Mouse (Mus musculus) layer of hippocampus, adult 9-11 months (tissue): ENCODE results near the gene Mfn2.

ENCODE experiments used
- DNase-seq: peaks from one replicate; pipeline ENCODE4 v3.0.0; 2022

Gene Mfn2

DNA sequence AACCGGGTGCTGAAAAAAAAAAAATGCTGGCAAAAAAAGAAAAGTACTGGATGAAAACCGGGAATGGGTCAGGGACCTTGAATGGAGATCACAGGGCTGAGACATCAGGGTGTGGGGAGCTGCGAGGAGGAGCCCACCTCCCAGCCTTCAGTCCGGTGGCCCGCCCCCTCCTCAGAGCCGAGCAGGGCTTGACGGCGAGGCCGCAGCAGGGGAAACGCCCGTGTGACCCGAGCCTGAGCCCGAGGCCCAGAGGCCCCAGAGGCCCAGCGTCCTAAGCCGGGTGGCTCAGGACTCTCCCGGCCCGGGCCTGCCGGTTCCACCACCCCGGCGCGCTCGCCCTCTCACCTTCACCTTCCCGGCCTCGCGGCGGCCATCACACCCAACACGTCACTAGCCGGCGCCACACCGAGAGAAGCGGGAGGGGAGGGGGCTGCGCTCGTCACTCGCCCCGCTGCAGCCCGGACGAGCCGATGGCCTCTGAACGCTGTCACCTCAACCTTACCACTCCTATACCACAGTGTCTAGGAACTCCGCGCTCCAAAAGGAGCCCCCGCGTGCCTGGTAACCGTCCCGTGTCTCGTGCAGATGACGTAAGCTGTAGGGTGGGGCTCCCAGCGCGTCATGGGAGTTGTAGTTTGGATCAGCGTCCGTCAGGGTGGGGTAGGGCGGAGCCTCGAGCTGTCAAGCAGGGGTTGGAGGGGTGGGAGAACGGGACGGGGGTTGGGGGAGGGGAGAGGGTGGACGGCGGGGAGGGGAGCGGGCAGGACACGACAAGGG lies at the start of gene Mfn2:
Gene Mfn2, minus strand, starts transcription at position 392 of the 777 bp plus-strand sequence.
- DNase-seq = peak; percentile 94

DNA sequence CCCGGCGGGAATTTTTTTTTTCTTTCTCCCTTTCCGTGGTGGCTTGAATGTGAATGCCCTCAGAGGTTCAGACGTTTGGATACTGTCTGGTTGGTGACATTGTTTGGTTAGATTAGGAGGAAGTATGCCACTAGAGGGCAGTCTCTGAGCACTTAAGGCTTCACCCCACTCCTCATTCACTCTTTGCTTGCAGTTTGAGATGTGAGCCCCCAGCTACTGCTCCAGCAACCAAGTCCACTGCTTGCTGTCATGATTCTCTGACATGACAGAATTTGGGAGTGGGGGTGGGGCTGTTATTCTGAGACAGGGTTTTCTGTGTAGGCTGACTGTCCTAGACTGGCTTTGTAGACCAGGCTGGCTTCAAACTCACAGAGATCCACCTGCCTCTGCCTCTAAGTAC lies 49.1 kb upstream of the Mfn2 start:
- peak; percentile 56 for DNase-seq

DNA sequence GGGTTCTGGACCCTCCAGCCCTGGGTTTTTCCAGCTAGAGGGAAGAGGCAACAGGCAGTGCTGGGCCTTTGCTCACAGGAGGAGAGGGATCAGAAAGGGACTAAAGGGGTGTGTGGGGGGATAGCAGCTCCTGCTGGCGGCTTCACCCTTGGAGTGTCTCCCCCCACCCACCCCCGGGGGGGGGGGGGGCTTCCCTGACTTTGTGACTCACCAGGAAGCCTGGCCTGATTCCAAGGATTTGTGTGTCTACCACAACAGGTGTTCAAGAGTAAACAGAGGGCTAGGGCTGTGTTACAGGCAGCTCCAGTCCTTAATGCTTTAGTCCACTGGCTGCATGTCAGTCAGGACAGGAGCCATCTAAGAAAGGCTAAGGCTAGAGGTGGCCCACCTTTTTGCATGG lies 43.0 kb upstream of the Mfn2 start:
- DNase-seq = no peak

DNA sequence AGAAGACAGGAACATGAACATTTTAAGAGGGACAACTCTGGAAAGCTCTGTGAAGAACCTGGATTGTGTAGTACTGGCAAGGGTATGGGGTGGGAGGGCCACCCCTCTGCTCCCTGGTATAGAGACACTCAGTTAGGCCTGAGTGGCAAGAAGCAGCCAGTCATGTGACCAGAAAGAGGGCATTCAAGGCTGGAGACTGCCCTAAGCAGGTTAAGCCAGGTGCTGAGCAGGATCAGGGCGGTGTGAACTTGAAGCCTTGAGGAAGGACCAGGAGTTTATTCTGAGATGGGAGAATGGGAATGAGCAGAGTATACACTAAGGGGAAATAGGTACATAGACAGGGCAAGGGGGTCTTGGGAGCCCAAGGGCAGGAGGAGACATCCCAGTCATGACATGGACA lies 38.5 kb upstream of the Mfn2 start:
- DNase-seq = no peak

- no peak for DNase-seq
Measured at GRCm38 (mm10) chr4:147941045-147942020, 36.8 kb upstream of the Mfn2 start.

- DNase-seq = peak; percentile 86
Measured at GRCm38 (mm10) chr4:147940576-147941044, 36.1 kb upstream of the Mfn2 start, which contains the start of gene 2510039O18Rik. 2510039O18Rik (plus strand) TSS chr4:147940895.

DNA sequence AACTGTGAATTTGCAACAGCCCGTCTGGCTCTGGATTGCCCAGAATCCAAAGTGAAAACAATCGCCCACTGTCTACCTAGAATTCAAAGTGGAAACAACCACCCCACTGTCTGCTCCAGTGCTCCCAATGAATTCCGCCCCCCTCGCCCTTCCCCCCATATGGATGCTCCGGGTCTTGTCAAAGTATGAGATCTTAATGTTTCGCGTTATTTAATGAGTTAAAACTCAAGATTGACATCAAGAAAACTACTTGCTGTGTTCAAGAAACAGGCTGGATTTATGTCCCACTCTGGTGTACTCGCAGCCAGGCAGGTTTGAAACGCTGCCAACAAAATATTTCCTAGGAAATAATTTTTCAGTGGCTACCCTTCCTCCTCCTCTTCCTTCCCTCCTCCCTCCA lies 35.6 kb upstream of the Mfn2 start:
- DNase-seq = peak; percentile 62

DNA sequence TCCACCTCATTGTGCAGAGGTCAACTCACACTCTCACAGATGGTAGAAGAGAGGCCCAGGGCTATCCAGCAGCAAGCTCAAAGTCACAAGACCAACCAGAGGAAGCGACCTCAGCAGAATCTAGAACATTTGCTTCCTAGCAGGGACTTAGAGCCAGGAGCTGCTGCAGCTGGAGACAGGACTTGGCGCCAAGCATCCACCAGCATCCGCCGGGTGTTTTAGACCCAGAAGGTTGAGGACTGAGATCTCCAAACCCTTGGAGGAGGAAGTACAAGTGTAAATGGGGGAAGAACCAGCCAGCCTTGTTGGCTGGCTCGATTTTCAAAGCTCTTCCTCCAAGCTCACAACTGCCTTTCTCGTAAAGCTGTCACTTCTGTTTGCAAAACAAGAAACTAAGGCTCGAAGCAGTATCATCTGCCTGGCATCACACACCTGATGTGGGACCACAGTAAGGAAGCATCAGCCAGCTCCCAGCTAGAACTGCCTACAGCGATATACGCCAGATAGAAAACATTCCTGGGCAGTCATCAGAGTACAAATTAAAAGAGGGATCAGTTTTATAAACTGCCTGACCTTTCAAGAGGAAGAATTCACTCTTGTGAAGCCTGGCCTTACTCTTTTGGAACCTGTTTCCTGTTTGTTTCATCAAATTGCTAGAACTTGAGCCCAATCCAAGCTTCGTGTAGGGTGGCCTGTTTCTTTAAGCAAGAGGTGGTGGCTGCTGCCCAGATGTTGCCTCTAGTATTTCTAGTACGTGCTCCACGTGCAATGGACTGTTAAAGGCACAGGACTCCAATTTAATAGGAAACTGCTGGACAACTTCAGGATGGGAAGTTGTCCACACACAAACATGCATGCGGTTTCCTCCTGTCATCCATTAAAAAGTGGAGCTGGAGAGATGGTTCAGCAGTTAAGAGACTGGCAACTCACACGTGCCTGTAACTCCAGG lies 33.9 kb upstream of the Mfn2 start:
- no peak for DNase-seq

GRCm38 (mm10) chr4:147937486-147937885 lies 33.0 kb upstream of the Mfn2 start:
- no peak for DNase-seq

- DNase-seq = no peak
Measured at GRCm38 (mm10) chr4:147937021-147937420, 32.5 kb upstream of the Mfn2 start.

DNA sequence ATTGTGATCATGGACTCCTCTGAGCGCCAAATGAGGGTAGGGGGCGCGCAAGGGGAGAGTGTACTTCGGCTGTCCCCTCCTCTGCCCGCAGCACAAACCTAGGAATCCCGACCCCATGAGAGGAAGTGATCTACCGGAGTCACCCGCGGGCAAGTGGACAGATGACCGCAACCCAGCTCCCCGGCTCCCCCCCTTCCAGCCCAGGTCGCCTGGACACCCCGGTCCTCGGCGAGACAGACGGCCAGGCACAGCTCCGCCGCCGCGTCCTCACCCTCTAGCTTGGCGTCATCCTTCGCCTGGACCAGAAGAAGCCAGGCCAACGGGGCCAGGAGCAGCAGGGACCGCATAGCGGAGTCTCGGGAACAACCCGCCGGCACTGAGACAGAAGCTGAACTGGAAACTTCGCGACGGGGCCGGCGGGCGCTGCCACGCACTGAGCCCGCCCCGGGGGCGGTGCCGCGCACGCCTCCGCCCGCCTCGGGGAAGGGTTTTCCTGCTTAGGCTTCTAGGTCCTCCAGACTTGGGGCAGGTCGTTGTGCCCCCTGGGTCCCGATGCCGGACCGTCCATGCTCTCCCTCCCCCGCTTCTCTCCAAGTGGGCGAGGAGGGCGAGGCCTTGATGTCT lies 31.9 kb upstream of the Mfn2 start, which contains the start of gene Plod1:
Gene Plod1, minus strand, starts transcription at position 437 of the 624 bp plus-strand sequence.
- DNase-seq = peak; percentile 74

DNA sequence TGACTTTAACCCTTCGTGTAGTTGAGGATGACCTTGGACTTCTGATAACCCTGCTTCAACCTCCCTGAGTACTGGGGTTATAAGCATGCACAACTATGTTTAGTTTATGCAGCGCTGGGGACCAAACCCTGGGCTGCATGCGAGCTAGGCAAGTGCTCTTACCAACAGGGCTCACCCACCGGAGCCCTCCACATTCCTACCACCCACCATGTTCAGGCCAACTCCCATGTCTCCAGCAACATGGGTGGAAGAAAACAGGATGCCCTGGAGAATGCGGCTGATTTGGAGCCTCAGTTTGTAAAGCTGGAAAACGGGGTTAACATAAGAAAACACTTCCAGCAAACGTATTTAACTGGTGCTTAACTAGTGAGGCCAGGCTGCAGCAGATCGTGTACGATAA lies 31.4 kb upstream of the Mfn2 start:
- DNase-seq = no peak

GRCm38 (mm10) chr4:147934611-147935010 lies 30.1 kb upstream of the Mfn2 start:
- DNase-seq = no peak

DNA sequence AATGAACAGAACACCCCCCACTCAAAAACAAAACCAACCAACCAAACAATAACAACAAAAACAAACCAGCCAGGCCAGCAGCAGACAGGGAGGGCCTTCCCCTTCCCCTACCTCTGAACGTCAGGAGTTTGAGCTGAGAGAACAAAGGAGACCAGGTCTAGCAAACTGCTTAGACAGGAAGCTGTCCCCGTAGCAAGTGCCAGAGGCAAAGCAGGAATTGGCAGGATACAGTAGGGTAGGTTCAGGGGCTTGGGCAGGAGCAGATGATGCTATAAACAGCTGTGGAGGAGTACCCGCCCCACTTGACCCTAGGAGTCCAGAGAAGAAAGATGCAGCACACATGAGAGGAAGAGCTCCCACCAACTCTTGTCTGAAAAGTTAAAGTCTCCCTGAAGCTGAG lies 29.6 kb upstream of the Mfn2 start:
- DNase-seq = no peak

GRCm38 (mm10) chr4:147930946-147931345 lies 26.4 kb upstream of the Mfn2 start:
- DNase-seq = no peak

DNA sequence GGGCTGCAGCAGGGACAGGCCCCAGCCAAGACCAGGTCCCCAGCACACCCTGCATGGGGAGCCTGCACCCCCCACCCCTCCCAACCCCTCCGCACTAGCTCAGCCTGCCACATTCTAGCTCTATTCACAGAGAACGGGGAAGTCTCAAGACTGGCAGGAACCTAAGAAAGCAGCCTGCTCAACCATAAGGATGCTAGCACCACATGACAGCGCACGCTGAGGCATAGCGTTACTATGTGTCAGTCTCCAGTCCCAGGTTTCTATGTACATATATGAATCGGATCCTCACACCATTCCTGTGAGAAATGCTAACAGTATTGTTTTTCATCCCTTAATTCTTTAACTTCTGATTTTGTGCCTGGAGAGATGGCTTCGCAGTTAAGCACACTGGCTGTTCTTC lies 24.0 kb upstream of the Mfn2 start:
- no peak for DNase-seq

GRCm38 (mm10) chr4:147928136-147928535 lies 23.6 kb upstream of the Mfn2 start:
- no peak for DNase-seq

GRCm38 (mm10) chr4:147927705-147928104 lies 23.2 kb upstream of the Mfn2 start:
- no peak for DNase-seq

DNA sequence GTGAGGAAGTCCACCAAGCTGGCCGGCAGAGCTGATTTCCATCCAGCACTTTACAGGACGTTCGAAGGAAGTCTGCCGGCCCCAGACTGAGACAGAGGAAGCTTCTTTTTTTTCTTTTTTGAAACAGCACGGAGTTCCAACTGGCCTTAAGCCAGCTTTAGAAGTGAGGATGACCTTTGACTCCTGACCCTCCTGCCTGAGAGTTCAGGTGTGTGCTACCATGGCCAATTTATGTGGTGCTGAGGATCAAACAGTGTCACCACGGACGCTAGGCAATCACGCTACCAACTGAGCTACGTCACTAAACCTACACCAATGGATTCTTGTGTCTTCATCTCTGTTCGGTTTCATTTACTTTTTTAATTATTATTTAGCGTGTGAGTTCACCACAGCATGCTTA lies 17.8 kb upstream of the Mfn2 start:
- no peak for DNase-seq

- DNase-seq = no peak
Measured at GRCm38 (mm10) chr4:147920973-147921372, 16.5 kb upstream of the Mfn2 start.

DNA sequence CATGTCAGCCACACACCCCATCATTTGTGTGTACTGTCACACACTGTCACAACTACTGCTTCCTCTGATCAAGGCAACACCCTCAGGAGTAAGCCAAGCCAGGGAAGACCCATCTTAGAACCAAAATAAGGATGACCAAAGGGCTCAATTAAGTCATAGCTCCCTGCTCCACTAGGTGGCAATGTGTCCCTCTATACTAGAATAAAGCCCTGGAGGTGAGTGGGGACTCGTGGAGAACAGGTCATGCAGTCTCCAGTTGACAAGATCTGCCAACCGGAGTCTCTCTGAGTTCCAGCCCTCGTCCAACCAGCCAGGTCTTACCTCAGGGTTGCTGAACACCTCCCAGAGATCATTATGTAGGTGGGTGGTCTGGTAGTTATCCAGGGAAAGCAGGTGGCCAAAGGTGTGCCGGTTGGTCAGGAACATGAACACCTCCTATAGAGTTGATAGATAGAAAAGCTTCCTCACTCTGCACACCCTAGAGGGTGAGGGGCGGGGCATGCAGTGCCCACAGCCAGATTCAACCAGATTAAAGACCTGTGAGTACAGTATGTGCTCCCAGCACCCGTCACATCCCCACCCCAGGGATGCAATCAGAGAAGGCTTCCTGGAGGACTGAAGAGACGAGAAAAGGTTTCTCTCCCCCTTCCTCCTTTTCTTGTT lies 14.1 kb upstream of the Mfn2 start:
- no peak for DNase-seq
